Mouse (Mus musculus) heart, adult 9 months (tissue): ENCODE results near the gene Ctcfl.

ENCODE experiments used
- DNase-seq, 2 experiments: peaks; one replicate each; pipeline ENCODE4 v3.0.0; 2022; ENCODE audit warnings: low spot score in 2 of 2

The Ctcfl gene

GRCm38 (mm10) chr2:173083712-173084475 is 35.4 kb downstream of the Ctcfl start:
- DNase-seq: peak in 1 of 2 experiments; percentile 12

DNA sequence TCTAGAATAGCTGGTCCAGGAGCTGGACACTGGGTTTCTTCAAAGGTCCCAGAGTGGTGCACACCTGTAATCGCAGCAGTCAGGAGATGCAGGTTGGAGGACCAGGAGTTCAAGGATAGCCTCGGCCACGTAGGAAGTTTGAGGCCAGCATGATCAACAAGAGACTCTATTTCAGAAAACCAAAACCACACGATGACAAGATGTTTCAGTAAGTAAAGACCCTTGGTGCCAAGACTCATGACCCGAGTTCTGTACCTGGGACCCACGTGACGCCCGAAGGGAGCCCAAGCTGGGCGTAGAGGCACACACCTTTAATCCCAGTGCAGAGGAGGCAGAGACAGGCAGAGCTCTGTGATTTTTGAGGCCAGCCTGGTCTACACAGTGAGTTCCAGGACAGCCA is 36.2 kb downstream of the Ctcfl start:
- DNase-seq: no peak

- no peak for DNase-seq
Observed at GRCm38 (mm10) chr2:173082706-173083105, 36.6 kb downstream of the Ctcfl start.

DNA sequence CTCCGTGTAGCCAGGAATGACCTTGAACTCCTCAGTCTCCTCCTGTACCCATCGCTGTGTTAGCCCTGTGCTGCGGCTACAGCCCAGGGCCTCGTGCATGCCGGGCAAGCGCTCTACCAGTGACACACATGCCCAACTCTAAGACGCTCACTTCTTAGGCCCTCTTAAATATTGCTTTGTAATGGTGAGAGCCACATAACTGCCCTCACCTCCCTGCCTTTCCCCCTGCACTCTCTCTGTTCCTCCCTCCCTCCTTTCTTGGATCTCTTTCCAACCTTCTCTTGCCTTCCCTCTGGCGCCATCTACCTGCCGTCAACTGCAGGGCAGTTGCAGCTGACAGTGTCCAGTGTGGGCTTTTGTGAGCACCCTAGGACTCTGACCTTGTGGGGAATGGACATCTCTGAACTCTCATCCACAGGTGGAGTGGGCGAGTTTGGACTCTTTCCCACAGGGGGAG is 38.5 kb downstream of the Ctcfl start:
- peak; percentile 36 to 73 for DNase-seq

- no peak for DNase-seq
Observed at GRCm38 (mm10) chr2:173079766-173080549, 39.4 kb downstream of the Ctcfl start.

- DNase-seq: no peak
Observed at GRCm38 (mm10) chr2:173076921-173077320, 42.4 kb downstream of the Ctcfl start.

GRCm38 (mm10) chr2:173073666-173074065 is 45.7 kb downstream of the Ctcfl start:
- no peak for DNase-seq

- DNase-seq: no peak
Observed at GRCm38 (mm10) chr2:173072948-173073347, 46.4 kb downstream of the Ctcfl start.

DNA sequence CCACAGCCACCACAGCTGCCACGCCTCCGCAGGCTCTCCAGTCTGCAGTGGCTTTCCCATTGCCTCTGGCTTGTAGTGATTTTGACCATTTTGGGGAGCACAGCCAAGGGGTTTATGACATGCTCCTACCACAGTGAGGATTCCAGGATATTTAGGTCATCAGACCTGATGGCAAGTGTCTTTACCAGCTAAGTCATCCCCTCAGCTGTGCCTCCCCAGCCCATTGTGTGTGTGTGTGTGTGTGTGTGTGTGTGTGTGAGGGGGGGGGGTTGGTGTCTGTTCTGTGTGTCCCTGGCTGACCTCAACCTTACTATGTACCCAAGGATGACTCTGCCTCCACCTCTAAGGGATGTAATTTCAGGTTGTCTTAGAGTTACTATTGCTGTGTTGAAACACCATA is 54.5 kb downstream of the Ctcfl start:
- DNase-seq: no peak

GRCm38 (mm10) chr2:173063219-173063618 is 56.1 kb downstream of the Ctcfl start:
- DNase-seq: no peak

- DNase-seq: no peak
Observed at GRCm38 (mm10) chr2:173061443-173062351, 57.6 kb downstream of the Ctcfl start.

GRCm38 (mm10) chr2:173060450-173060849 is 58.9 kb downstream of the Ctcfl start:
- no peak for DNase-seq

DNA sequence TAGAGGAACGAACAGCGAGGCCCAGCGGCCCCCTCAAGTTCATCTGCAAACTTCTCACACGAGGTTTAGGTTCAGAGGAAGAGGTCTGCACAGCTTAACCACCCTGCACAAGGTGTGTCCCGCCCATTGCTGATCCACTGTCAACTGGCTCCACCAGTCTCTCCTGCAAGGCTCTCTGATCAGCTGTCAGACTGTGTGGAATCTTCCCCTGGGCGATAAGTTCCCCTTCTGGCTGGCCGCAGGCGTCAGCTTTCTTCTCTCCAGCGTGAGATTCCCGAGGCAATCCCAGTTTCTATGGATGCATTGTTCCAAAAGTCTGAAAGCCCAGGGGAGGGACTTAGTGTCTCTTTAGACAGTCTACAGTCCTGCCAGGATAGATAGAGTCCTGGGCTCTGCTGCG is 61.1 kb downstream of the Ctcfl start:
- no peak for DNase-seq

GRCm38 (mm10) chr2:173057623-173058022 is 61.7 kb downstream of the Ctcfl start:
- DNase-seq: peak; percentile 57 to 61

DNA sequence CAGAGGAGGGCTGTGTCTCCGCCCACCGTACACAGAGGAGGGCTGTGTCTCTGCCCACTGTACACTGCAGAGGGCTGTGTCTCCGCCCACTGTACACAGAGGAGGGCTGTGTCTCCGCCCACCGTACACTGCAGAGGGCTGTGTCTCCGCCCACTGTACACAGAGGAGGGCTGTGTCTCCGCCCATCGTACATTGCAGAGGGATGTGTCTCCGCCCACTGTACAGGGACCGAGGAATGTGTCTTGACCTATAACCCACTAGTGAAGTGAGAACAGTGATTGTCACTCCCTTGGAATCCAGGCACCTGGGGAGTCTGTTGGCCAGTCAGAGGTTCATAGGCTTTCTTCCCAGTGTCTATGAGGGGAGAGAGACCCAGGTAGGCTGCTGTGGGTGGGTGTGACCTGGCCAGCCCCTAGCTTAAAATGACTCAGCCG is 62.4 kb downstream of the Ctcfl start:
- DNase-seq: no peak

DNA sequence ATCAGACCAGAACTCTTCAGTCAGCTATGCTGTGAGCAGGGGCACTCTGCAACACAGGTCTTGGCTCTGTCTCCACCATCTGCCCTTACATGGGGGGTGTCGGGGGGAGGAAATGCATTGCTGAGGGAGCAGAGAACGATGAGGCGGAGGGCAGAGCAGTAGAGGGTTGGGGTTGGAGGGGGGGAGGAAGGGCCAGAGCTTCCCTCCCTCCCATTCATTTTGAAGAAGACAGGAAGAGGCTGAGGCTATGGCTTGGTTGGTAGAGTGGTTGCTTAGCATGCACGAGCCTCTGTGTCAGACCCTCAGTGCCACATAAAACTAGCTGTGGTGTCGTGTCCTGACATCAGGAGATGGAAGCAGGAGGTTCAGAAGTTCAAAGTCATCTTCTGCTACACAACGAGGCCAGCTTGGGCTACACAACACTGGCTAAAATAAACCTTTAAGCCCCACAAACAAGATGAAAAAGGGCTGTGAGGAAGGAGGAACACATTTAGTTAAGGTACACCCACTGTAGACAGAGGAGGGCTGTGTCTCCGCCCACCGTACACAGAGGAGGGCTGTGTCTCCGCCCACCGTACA is 62.9 kb downstream of the Ctcfl start:
- no peak for DNase-seq

GRCm38 (mm10) chr2:173053846-173054245 is 65.5 kb downstream of the Ctcfl start:
- no peak for DNase-seq

GRCm38 (mm10) chr2:173052881-173053280 is 66.4 kb downstream of the Ctcfl start:
- peak; percentile 29 to 32 for DNase-seq

DNA sequence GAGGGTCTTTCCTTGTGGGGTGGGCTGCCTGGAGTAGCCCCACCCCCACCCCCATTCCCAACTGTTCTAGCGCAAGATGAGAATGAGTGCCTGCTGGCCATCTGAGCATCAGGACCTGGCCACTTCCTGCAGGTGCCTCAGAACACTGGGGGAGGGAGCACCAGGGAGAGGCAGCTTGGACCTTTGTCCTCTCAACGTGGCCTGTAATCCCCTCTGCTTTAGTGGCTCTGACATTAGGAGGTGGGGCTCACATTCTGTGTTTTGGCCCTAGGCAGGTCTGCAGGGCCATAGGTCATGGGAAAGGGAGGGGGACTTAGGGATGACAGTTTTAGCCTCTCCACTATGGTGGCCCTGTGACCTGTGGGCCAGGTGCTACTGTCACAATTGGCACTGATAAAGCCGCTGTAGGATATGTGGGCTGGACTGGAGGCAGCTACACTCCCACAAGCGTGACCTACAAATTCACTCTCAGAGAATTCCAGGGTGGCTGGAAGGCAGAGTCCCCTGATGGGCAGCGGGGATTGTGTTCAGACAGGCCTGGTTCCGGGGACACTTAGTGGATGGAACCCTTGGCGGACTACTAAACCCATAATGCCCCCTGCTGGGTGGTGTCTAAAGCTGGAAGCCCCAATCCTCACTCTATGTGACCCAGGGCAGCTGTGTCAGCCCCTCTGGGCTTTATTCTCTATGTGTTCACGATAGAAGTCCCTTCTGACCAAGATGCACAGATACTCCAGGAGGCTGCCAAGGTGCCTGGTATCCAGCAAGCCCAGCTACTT is 68.5 kb downstream of the Ctcfl start:
- no peak for DNase-seq

DNA sequence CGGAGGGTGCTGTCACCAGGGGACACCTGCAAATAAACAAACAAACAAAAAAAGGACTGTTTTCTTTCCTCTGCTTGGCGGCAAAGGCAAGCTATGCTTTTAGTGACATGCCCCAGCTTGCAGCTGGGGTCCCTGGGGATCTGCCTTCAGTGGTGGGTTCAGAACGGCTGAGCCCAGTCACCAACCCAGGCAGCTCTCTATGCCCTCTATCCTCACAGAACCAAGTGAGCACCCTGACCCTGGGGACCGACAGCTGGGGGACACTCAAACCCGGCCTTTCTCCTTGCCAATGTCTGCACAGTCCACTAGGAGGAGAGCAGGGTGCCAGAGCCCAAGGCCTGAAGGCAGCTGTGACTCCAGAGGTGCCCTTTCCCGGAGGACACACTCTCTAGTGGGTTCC is 69.5 kb downstream of the Ctcfl start:
- DNase-seq: no peak

DNA sequence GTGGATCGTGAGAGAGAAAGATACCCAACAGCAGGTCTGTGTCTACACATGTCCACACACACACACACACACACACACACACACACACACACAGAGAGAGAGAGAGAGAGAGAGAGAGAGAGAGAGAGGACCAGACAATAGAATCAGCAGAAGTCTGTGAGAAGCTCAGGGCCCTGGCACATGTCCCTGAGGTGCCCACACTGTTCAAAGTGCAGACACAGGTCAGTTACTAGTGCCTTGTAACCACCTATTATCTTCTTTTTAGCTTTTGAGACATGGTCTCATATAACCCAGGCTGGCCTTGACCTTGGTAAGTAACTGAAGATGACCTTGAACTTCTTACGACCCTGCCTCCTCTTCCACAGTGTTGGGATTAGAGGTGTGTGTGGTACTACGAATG is 70.1 kb downstream of the Ctcfl start:
- DNase-seq: no peak
